Mouse (Mus musculus): ENCODE measurements around the gene Hmox2. TPM values are rescaled to one million over a fixed set of nuclear protein-coding genes. Genes with fewer than 3 reads are reported as not detected.

Gene Hmox2
- total and polyA plus RNA-seq, 2 experiments from 2014 or later, result 36.0 to 101 TPM

DNA sequence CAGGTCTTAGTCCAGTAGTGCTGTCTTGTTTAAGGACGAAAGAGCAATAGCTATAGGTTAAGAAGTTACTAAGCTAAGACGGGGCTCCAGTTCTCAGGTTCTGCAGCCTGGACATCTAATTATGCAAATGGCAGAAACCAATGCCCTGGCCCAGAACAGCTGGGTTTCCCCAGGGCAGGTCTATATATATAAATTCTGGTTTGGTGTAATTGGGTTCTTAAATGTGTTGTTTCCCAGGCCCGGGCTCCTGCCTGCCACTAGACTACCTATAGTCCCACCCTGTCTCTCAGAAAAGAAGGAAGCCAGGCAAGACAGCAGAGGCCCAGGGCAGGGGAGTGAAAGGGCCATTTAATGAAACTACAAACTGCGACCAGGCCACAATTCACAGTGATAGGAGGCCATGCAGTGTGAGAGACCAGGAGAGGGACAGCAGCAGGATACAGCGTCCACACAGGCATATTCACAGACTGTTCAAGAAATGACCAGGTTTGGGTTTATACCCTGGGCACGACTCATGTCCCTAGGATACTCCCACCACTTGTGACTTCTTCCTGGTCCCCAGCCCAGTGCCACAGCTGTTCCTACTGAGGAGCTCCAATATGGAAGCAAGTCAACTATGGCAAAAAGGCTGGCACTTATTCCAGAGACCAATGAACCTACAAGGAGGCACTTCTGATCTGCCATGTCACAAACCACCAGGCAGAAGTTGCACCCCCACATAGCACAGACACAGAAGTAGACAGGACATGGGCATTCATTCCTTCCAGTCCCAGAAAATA is 41.0 kb downstream of the Hmox2 start:
- no peak overlapping the region for H3K27ac ChIP-seq
- 76% methylated on average over 6 of the region's 6 CpGs for WGBS

DNA sequence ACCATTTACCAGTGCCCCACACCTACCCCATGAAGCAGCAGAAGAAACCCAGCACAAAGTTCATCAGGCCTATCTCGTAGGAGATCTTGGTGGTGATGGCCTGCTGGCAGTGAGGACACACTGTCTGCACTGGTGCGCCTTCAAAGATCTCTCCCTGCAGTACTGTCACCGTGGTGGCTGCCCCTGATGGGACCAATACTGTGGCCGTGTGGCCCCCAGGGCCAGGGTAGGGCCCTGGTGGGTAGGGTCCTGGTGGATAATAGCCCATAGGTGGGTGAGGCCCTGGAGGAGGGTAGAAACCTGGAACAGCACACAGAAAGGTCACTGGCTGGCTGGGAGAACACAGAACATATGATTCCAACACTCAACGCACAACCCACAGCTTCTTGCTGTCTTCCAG is 42.6 kb downstream of the Hmox2 start:
- 95% methylated on average over 5 of the region's 5 CpGs for WGBS
- ATAC-seq (peak; percentile 49; the same call in 1 of the 2 replicates), DNase-seq (ENCODE audit: low spot score) (no peak)
- H3K27me3 ChIP-seq (ENCODE audit: insufficient read depth, low read length), result no peaks in the 10 kb centered on the region
- H3K36me3 ChIP-seq (ENCODE audit: insufficient read depth, low read length), result peaks cover 58% of the 10 kb centered on the region
- H3K4me1 ChIP-seq (ENCODE audit: insufficient read depth, low read length), result 0 out of 2 replicates have a peak, but pooled peaks cover 3% of the 10 kb centered on the region
- no peak for TF ChIP-seq CTCF (IDR thresholded peaks at IDR 0.05; ENCODE audit: low read depth)
- H3K4me3 ChIP-seq (ENCODE audit: low read length), result no peak overlapping the region
- H3K9me3 ChIP-seq (ENCODE audit: low read length), result no peaks in the 10 kb centered on the region
- H3K9ac ChIP-seq (replicated peaks; ENCODE audit: low read length), result no peak overlapping the region
- H3K4me2 ChIP-seq (ENCODE audit: low read depth, low read length), result no peak overlapping the region
- H3K27ac ChIP-seq, result no peak overlapping the region

More for the DNA sequence above, 41.0 kb downstream of the Hmox2 start:
- ATAC-seq (no peak), DNase-seq (ENCODE audit: low spot score) (peak; percentile 18)
- no peaks in the 10 kb centered on the region for H3K4me1 ChIP-seq (ENCODE audit: insufficient read depth, low read length)
- H3K4me2 ChIP-seq (ENCODE audit: low read depth, low read length), result no peak overlapping the region
- no peaks in the 10 kb centered on the region for H3K9me3 ChIP-seq (ENCODE audit: low read length)
- peaks cover 58% of the 10 kb centered on the region for H3K36me3 ChIP-seq (ENCODE audit: insufficient read depth, low read length)
- no peaks in the 10 kb centered on the region for H3K27me3 ChIP-seq (ENCODE audit: insufficient read depth, low read length)
- TF ChIP-seq CTCF (IDR thresholded peaks at IDR 0.05; ENCODE audit: low read depth), result no peak
- no peak overlapping the region for H3K9ac ChIP-seq (replicated peaks; ENCODE audit: low read length)
- H3K4me3 ChIP-seq (ENCODE audit: low read length), result no peak overlapping the region

DNA sequence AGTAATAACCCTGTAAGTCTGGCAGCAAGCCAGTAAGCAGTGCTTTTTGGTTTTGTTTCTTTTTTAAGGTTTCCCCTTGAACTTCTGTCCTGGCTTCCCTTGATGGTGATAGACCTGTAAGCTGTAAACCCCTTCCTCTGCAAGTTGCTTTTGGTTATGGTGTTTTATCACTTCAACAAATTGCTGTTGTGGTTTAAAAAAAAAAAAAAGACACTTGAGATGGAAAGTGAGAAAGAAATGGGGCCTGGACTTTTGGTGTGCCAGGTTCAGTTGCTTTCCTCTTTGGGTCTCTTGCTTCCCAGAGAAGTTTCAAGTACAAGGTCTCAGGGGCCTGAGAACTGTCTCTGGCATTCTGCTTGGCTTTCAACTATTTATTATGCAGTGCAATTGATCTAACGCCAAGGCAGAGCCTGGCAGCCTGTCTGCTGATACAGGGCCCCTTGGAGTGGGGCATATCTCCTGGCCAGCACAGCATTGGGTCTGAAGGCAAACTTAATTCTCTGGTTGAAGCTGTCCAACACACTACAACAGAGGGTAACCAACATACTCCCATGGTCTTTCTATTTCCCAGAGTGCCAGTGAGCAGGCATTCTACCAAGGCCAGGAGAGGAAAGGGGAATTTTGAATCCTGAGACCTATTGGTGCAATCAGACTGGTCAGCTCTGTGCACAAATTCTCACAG is 47.3 kb downstream of the Hmox2 start:
- H3K4me3 ChIP-seq (ENCODE audit: low read length), result no peak overlapping the region
- TF ChIP-seq CTCF (IDR thresholded peaks at IDR 0.05; ENCODE audit: low read depth), result no peak
- H3K4me2 ChIP-seq (ENCODE audit: low read depth, low read length), result no peak overlapping the region
- DNase-seq (ENCODE audit: low spot score) (peak; percentile 37), ATAC-seq (no peak)
- 29% methylated on average over 1 of the region's 1 CpGs for WGBS
- H3K9me3 ChIP-seq (ENCODE audit: low read length), result no peaks in the 10 kb centered on the region
- H3K27ac ChIP-seq, result peak overlapping the region; percentile 7; the same call in 1 of the 2 replicates
- no peaks in the 10 kb centered on the region for H3K27me3 ChIP-seq (ENCODE audit: insufficient read depth, low read length)
- peaks cover 23% of the 10 kb centered on the region for H3K36me3 ChIP-seq (ENCODE audit: insufficient read depth, low read length)
- H3K4me1 ChIP-seq (ENCODE audit: insufficient read depth, low read length), result 0 out of 2 replicates have a peak, but pooled peaks cover 5% of the 10 kb centered on the region
- no peak overlapping the region for H3K9ac ChIP-seq (replicated peaks; ENCODE audit: low read length)

DNA sequence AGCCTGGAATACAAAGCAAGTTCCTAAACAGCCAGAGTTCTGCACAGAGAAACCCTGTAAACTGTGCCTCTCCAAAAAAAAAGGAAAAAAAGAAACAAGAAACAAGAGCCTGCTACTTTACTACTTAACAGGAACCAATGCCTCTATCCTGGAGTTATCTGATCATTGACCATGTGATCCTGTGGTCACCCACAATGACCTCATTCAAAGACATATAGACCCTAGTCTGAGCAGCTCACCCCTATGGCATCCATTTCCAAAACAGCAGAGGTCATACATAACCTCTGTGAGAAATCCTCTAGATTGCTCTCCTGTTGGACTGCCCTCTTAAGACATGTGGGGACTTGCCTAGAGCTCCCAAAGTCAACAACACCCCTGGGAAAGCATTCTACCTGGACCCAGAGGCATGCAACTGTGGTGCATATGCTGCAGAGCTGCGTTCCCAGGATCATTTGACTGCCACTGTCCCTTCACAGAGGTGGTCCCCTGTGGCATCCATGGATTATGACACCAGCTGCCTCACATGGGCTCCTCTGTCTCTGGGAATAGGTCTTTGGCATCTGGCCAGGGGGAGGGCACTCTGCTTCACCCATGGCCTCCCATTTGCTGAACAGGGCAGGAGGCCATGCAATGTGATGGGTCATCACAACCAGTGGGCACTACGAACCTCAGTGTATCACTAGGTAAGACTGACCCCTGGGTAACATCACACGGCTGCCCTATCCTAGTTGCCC is 51.2 kb downstream of the Hmox2 start:
- H3K27me3 ChIP-seq (ENCODE audit: insufficient read depth, low read length), result no peaks in the 10 kb centered on the region
- no peak overlapping the region for H3K9ac ChIP-seq (replicated peaks; ENCODE audit: low read length)
- DNase-seq (ENCODE audit: low spot score) (no peak), ATAC-seq (no peak)
- 0 out of 2 replicates have a peak, but pooled peaks cover 5% of the 10 kb centered on the region for H3K4me1 ChIP-seq (ENCODE audit: insufficient read depth, low read length)
- no peak overlapping the region for H3K4me2 ChIP-seq (ENCODE audit: low read depth, low read length)
- no peaks in the 10 kb centered on the region for H3K36me3 ChIP-seq (ENCODE audit: insufficient read depth, low read length)
- H3K9me3 ChIP-seq (ENCODE audit: low read length), result no peaks in the 10 kb centered on the region
- H3K27ac ChIP-seq, result no peak overlapping the region
- 85% methylated on average over 3 of the region's 3 CpGs for WGBS
- H3K4me3 ChIP-seq (ENCODE audit: low read length), result no peak overlapping the region
- no peak for TF ChIP-seq CTCF (IDR thresholded peaks at IDR 0.05; ENCODE audit: low read depth)

DNA sequence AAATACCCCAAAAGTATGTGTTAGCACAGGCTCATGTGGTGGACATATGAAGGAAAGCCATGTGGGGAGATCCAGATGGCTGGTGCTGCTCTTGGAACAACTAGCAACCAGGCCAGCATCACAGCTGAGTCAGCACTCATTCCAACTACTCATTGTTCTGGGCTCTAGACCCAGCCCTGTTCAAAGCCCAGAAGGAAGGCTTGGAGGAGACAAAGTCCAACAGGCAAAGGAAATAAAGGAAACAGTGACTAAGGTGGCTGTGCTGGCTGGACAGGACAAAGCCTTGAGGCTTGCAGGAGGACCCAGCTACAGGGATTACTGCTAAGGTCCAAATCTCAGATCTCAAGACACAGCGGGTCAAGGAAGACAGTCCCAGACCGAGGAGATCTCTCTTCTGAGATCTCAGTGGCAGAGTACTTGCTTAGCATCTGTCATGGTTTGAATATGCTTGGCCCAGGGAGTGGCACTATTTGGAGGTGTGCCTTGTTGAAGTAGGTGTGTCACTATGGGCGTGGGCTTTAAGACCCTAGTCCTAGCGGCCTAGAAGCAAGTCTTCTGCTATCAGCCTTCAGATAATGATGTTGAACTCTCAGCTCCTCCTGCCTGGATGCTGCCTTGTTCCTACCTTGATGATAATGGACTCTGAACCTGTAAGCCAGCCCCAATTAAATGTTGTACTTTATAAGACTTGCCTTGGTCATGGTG is 51.9 kb downstream of the Hmox2 start:
- Histone ChIP-seq H3K4me2 (ENCODE audit: low read depth, low read length) (no peak overlapping the region), H3K9me3 (ENCODE audit: low read length) (no peaks in the 10 kb centered on the region), H3K27ac (no peak overlapping the region), H3K4me3 (ENCODE audit: low read length) (no peak overlapping the region), H3K9ac (replicated peaks; ENCODE audit: low read length) (no peak overlapping the region), H3K27me3 (ENCODE audit: insufficient read depth, low read length) (no peaks in the 10 kb centered on the region), H3K4me1 (ENCODE audit: insufficient read depth, low read length) (0 out of 2 replicates have a peak, but pooled peaks cover 5% of the 10 kb centered on the region), H3K36me3 (ENCODE audit: insufficient read depth, low read length) (no peaks in the 10 kb centered on the region)
- 96% methylated on average over 4 of the region's 4 CpGs for WGBS
- DNase-seq (ENCODE audit: low spot score) (no peak), ATAC-seq (no peak)
- TF ChIP-seq CTCF (IDR thresholded peaks at IDR 0.05; ENCODE audit: low read depth), result no peak

DNA sequence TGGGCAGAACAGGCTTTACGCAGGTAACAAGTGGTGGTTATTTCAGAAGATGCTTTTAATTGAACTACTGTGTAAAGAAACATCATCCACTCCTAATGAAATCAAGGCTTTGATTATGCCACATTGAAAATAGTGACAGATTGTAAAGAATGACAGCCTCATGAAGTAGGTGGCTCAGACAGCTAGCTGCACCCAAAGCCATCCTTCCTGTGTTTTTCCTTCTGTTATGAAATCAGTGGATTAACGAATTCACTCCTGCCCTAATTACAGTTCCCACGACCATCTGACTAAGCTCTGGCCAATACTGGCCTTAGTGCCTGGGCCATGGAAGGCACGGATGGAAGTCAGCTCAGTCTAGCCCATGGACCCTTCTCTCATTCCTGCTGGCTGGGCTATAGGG is 52.8 kb downstream of the Hmox2 start:
- H3K4me3 ChIP-seq (ENCODE audit: low read length), result no peak overlapping the region
- 0 out of 2 replicates have a peak, but pooled peaks cover 6% of the 10 kb centered on the region for H3K36me3 ChIP-seq (ENCODE audit: insufficient read depth, low read length)
- H3K9ac ChIP-seq (replicated peaks; ENCODE audit: low read length), result no peak overlapping the region
- no peak for TF ChIP-seq CTCF (IDR thresholded peaks at IDR 0.05; ENCODE audit: low read depth)
- no peak overlapping the region for H3K27ac ChIP-seq
- DNase-seq (ENCODE audit: low spot score), result no peak
- H3K4me2 ChIP-seq (ENCODE audit: low read depth, low read length), result no peak overlapping the region
- H3K27me3 ChIP-seq (ENCODE audit: insufficient read depth, low read length), result no peaks in the 10 kb centered on the region
- H3K4me1 ChIP-seq (ENCODE audit: insufficient read depth, low read length), result no peaks in the 10 kb centered on the region
- 88% methylated on average over 4 of the region's 4 CpGs for WGBS
- no peaks in the 10 kb centered on the region for H3K9me3 ChIP-seq (ENCODE audit: low read length)
- no peak for ATAC-seq
